Mouse (Mus musculus) liver, postnatal 0 days (tissue): Measurements from ENCODE around the gene Zkscan3. TPM values are rescaled to one million over a fixed set of nuclear protein-coding genes. Genes with fewer than 3 reads are reported as not detected.
A peak's percentile ranks its signal among the peaks of the same experiment; 100 is the strongest.
"Not testable (repeated sequence)": the region's sequence is repeated elsewhere in the genome, so short reads cannot be mapped to it uniquely, and the experiment has no call there.

Experiments used
- ATAC-seq: fragments of 200-750 bp; cut with Nextera tagmentation; 2 replicates; pipeline ENCODE4 v1.8.0; 2017; ENCODE audit warnings: mild to moderate bottlenecking, moderate library complexity
- DNase-seq: peaks from one replicate; pipeline ENCODE4 v3.0.0-alpha.2; 2016
- H3K27ac ChIP-seq: fragments of 300-500 bp; sonication (generic); 2 replicates; pipeline ENCODE4 v1.5.1; 2014; ENCODE audit warnings: antibody characterized with exemption, moderate library complexity, mild to moderate bottlenecking, low read depth
- H3K27me3 ChIP-seq: fragments of 300-500 bp; sonication (generic); 2 replicates; pipeline ENCODE4 v1.6.1; 2014; ENCODE audit warnings: low read length, control low read depth, mixed read lengths; ENCODE audit not compliant: insufficient read depth
- H3K36me3 ChIP-seq: fragments of 300-500 bp; sonication (generic); replicated peaks from 2 replicates; pipeline ENCODE4 v1.6.1; 2014; ENCODE audit warnings: mild to moderate bottlenecking, control low read depth, low read length, moderate library complexity, mixed read lengths; ENCODE audit not compliant: insufficient read depth
- H3K4me1 ChIP-seq: fragments of 300-500 bp; sonication (generic); 2 replicates; pipeline ENCODE4 v1.6.1; 2014; ENCODE audit warnings: antibody characterized with exemption, mild to moderate bottlenecking, control low read depth; ENCODE audit not compliant: insufficient read depth
- H3K4me2 ChIP-seq: fragments of 300-500 bp; sonication (generic); 2 replicates; pipeline ENCODE4 v1.6.1; 2014; ENCODE audit warnings: low read depth, mild to moderate bottlenecking, low read length, moderate library complexity, mixed read lengths
- H3K4me3 ChIP-seq: fragments of 300-500 bp; sonication (generic); 2 replicates; pipeline ENCODE4 v1.5.1; 2014; ENCODE audit warnings: low read depth, low read length
- H3K9ac ChIP-seq: fragments of 300-500 bp; sonication (generic); replicated peaks from 2 replicates; pipeline ENCODE4 v1.6.1; 2014; ENCODE audit warnings: mild to moderate bottlenecking, moderate library complexity
- H3K9me3 ChIP-seq: fragments of 300-500 bp; sonication (generic); 2 replicates; pipeline ENCODE4 v1.6.1; 2016; ENCODE audit warnings: mild to moderate bottlenecking, control low read depth, low read length, mixed read lengths
- CTCF ChIP-seq: sonication (generic); IDR thresholded peaks from 2 replicates; pipeline ENCODE4 v1.5.1; 2016; ENCODE audit warnings: antibody characterized with exemption, low read depth
- EP300 ChIP-seq: IDR thresholded peaks from 2 replicates; pipeline ENCODE4 v1.6.1; 2016; ENCODE audit warnings: antibody characterized with exemption, low read depth, mild to moderate bottlenecking
- WGBS: fragments of 180-500 bp; shearing (Covaris S2); extraction: QIAGEN DNeasy Blood & Tissue Kit; methylation state at CpG from one replicate; pipeline ENCODE4 v1.1.7; 2014; ENCODE audit not compliant: insufficient replicate concordance; 5-methylcytosine and 5-hydroxymethylcytosine counted together
- polyA plus RNA-seq: library from polyadenylated mRNA; unstranded; fragments of >200 nt; fragmentation: Nextera tagmentation; extraction: Ambion mirVana; gene quantifications from 2 replicates; pipeline ENCODE4 v1.2.1, GENCODE M21; 2015

Gene Zkscan3
- polyA plus RNA-seq, 1 experiment from 2014 or later, result 22.2 TPM

GRCm38 (mm10) chr13:21401636-21402286, 794 bp downstream of the Zkscan3 start:
- H3K4me1 ChIP-seq, result peaks cover 9% of the 10 kb centered on the region
- no peaks in the 10 kb centered on the region for H3K27me3 ChIP-seq
- H3K27ac ChIP-seq, result peak overlapping the region; percentile 82
- DNase-seq (no peak), ATAC-seq (peak; percentile 42)
- H3K9me3 ChIP-seq, result no peaks in the 10 kb centered on the region
- peak overlapping the region; percentile 81 for H3K4me3 ChIP-seq
- WGBS, result 7% methylated on average over 12 of the region's 12 CpGs
- TF ChIP-seq EP300 (peak; percentile 8; the same call in 1 of the 2 replicates), CTCF (no peak)
- H3K4me2 ChIP-seq, result peak overlapping the region; percentile 76
- peak overlapping the region; percentile 86 for H3K9ac ChIP-seq
- H3K36me3 ChIP-seq, result peaks cover 13% of the 10 kb centered on the region

GRCm38 (mm10) chr13:21401166-21401565, 1.4 kb downstream of the Zkscan3 start:
- 61% methylated on average over 3 of the region's 3 CpGs for WGBS
- Histone ChIP-seq H3K9me3 (no peaks in the 10 kb centered on the region), H3K4me1 (peaks cover 9% of the 10 kb centered on the region), H3K4me3 (peak overlapping the region; percentile 81), H3K27ac (0 out of 2 replicates have a peak overlapping the region, but pooled peaks have one; percentile 25), H3K4me2 (peak overlapping the region; percentile 76), H3K9ac (peak overlapping the region; percentile 86), H3K27me3 (no peaks in the 10 kb centered on the region), H3K36me3 (peaks cover 14% of the 10 kb centered on the region)
- TF ChIP-seq EP300, result no peak
- no peak for TF ChIP-seq CTCF
- no peak for DNase-seq
- ATAC-seq, result no peak

DNA sequence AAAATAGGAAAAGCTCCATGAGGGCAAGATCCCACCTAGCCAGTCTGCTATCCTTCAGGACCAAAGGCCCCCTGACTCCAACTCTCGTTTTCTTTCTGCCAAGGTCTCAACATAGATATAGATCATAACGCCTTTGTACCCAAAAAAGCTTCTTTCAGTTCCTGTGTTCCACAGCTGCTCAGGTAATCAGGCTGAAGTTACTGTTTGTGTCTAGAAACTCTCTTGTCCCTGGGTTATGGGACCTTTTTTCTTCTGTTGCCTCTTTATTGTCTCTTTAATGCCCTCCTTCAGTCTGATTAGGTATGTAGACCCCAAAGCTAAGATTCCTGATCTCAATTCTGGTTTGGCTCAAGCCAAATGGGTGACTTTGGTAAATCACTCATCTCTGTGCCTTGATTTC, 5.1 kb downstream of the Zkscan3 start:
- Histone ChIP-seq H3K27me3 (no peaks in the 10 kb centered on the region), H3K4me1 (peaks cover 9% of the 10 kb centered on the region), H3K27ac (no peak overlapping the region), H3K36me3 (peaks cover 39% of the 10 kb centered on the region), H3K9ac (no peak overlapping the region), H3K4me3 (no peak overlapping the region), H3K9me3 (no peaks in the 10 kb centered on the region), H3K4me2 (no peak overlapping the region)
- TF ChIP-seq CTCF (no peak), EP300 (no peak)
- DNase-seq (no peak), ATAC-seq (no peak)
- WGBS, result 65% methylated on average over 2 of the region's 2 CpGs

DNA sequence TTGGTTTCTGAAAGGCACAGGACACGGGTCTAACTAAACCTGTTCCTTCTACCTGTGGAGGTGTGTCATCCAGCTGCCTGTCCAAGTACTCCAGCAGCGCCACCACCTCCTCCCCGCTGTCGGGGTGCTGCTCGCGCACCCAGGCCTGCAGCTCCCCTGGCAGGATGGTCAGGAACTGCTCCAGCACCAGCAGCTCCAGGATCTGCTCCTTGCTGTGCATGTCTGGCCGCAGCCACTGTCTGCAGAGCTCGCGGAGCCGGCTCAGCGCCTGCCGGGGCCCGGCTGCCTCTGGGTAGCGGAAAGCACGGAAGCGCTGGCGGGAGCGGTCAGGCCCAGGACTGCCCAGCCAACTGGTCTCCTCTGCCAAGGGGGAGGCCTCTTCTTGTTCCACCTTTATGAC, 6.5 kb downstream of the Zkscan3 start:
- H3K4me2 ChIP-seq, H3K27ac ChIP-seq, H3K9me3 ChIP-seq, DNase-seq, H3K4me1 ChIP-seq, H3K27me3 ChIP-seq, H3K9ac ChIP-seq, H3K4me3 ChIP-seq, ATAC-seq: not testable (repeated sequence)
- 96% methylated on average over 9 of the region's 18 CpGs for WGBS
- peaks cover 52% of the 10 kb centered on the region for H3K36me3 ChIP-seq

DNA sequence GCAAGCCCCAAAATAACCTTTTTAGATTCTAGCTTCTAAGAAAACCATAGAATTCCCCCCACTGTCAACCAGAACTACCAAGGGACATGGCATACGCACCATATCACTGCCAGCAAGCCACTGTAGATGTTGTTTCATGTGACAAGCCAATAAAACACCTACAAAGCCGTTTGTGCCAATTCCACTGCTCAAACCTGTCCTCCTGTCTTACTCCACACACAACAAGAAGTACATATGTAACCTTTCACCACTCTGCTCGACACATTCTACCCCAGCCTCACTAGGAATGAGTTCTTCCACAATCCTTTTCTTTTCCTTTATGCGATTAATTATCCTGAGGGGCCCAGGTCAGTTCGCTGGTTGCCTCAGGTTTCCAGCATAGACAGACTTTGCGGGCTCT, 6.9 kb downstream of the Zkscan3 start:
- H3K36me3 ChIP-seq, result peaks cover 56% of the 10 kb centered on the region
- H3K4me1 ChIP-seq, result no peaks in the 10 kb centered on the region
- H3K9me3 ChIP-seq, result no peaks in the 10 kb centered on the region
- no peak overlapping the region for H3K4me3 ChIP-seq
- ATAC-seq (no peak), DNase-seq (no peak)
- WGBS, result 91% methylated on average over 6 of the region's 6 CpGs
- no peak overlapping the region for H3K4me2 ChIP-seq
- no peak overlapping the region for H3K27ac ChIP-seq
- no peak overlapping the region for H3K9ac ChIP-seq
- no peaks in the 10 kb centered on the region for H3K27me3 ChIP-seq
- no peak for TF ChIP-seq CTCF
- TF ChIP-seq EP300, result no peak

DNA sequence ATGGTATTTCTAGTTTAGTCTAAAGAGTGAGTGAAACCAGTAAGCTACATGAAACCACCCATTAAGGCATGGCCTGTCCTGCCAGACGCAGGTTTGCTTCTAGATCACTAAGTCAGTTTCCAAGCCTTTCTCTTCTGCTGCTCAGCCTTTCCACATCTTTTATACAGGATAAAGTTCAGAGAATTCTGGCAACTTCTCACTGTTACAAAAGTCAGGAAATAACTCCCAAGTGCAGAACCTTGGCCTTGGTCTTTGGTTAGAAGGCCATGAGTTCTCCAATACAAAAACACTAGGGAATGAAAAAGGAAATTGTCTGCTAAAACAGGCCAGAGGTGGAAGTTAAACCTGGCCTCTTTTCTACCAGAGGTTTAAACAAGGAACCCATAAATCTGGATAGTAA, 7.3 kb downstream of the Zkscan3 start:
- Histone ChIP-seq H3K4me2 (no peak overlapping the region), H3K4me1 (no peaks in the 10 kb centered on the region), H3K9me3 (no peaks in the 10 kb centered on the region), H3K36me3 (peaks cover 60% of the 10 kb centered on the region), H3K4me3 (no peak overlapping the region), H3K9ac (no peak overlapping the region), H3K27me3 (no peaks in the 10 kb centered on the region), H3K27ac (no peak overlapping the region)
- no peak for TF ChIP-seq CTCF
- TF ChIP-seq EP300, result no peak
- no peak for DNase-seq
- 89% methylated on average over 1 of the region's 1 CpGs for WGBS
- no peak for ATAC-seq
